Mouse (Mus musculus) c-Kit-negative CD71-positive TER-119-positive erythroid progenitor cells, embryonic 14.5 days (primary cell): ENCODE measurements around the gene Scp2.

Experiments
- DNase-seq: peaks from one replicate; pipeline ENCODE4 v3.0.0-alpha.2; 2013; ENCODE audit warnings: low read depth, low spot score

Gene Scp2

DNA sequence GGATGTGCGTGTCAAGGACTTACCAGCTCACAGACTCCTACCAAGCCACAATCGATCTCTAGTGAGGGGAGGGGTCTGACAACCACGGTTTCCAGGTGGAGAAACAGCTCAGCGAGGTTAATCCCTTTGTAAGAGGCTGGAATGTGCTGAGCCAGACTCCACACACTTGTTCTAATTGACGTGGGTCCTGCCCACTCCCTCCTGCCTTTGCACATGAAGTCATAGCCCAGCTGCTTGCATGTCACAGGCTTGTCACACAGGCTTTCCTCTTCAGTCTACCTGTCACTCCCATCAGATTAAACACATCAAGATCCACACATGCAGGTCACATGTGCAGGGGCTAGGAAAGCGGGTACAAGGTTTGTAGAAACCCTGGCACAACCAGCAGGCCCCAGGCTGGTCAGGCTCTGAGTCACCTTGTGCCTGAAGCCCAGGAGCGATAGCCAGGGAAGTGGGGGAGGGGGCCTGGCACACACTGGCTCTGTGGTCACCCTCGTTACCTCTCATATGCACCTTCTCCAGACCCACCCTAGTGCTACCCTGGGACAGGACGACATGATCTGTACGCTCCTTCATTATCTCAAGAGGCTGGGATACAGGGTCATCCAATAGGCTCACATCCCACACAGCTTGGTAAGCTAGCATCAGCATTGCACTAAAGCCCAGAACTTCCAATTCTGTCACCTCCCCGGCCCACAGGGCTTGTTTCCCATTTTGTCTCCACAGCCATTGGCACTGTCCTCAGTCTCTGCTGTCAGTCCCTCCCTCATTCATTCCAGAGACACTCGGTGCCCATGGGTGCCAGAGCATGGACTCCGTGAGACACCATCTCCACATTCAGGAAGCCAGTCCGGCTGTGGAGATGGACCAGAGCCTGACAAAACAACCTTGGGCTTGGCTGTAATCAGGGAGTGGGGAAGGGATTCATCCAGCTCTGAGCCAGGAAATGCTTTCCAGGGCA lies 125.6 kb downstream of the Scp2 start:
- DNase-seq, result no peak

GRCm38 (mm10) chr4:108018241-108018923 lies 126.4 kb downstream of the Scp2 start:
- DNase-seq, result no peak

- DNase-seq, result no peak
These were observed 127.0 kb downstream of the Scp2 start for GRCm38 (mm10) chr4:108017839-108018238.

DNA sequence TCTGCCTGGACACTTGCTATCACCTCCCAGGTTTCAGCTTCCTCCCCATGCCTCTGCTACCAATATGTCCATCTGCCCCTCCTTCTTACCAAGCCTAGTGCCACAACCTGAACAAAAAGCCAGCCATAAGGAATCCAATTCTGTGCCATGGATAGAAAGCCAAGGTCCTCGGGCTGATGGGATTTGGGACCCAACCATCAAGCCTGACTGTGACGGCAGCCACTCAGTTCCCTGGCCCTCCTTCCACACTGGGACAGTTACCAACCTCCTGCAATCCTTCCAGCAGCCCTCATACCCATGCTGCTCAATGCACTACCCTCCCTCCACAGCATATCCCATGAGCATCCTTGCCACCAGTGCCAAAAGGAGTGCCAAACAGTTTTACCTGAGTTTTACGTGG lies 128.5 kb downstream of the Scp2 start:
- no peak for DNase-seq

GRCm38 (mm10) chr4:108015067-108015765 lies 129.6 kb downstream of the Scp2 start:
- DNase-seq, result no peak

DNA sequence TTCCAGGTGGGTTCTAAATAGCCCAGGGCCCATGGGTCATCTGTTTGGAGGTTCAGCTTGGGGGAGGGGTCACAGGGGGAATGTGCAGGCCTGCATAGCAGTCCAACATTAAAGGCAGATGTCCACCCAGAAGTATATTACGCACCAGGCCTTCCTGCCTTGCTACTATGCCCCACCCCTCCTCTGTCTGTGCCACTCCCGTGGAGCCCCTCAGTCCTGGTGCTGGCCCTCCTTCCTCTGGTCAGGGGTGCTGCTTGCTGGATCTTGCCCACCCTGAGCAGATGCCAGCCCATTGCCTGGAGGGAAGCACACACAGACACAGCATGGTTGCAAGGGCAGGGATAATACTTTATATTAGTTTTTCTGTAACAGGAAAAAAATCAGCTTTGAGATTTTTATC lies 130.3 kb downstream of the Scp2 start:
- no peak for DNase-seq

- no peak for DNase-seq
These were observed 136.3 kb downstream of the Scp2 start for GRCm38 (mm10) chr4:108008541-108008940.

GRCm38 (mm10) chr4:108007532-108008103 lies 137.2 kb downstream of the Scp2 start:
- no peak for DNase-seq

DNA sequence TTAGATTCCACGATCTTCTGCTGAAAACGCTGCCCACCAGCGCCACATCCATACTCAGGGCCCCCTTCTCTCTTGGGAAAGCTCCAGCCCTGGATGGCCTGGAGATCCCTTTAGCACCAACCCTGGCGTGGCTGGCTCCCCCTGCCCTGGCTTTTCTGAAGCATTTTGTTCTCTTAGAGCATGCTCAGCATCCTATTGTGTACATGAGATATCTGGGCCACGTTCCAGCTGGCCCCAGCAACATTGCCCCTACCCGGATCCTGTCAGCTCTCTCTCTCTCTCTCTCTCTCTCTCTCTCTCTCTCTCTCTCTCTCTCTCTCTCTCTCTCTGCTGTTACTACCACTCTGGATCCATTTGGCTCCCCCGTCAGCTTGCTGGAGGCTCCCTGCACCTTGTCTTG lies 139.5 kb downstream of the Scp2 start:
- no peak for DNase-seq

DNA sequence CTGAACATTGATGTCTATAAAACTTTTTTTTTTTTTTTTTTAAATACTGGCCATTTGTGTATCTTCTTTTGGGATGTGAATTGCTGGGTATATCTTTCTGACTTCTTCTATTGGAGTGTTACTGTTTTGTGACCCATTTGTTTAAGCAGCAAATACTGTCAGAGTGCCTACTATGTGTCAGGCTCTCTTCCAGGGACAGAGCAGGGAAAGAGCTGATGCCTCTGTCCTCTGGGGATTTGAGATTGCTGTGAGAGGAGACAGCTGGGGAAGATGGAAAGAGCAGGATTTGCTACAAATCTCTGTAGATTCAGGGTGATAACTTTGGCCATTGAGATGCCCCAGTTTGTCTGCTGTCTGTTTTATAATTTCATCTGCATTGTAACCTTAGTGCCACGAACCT lies 145.4 kb downstream of the Scp2 start:
- no peak for DNase-seq

GRCm38 (mm10) chr4:107998641-107999332 lies 146.0 kb downstream of the Scp2 start:
- no peak for DNase-seq

DNA sequence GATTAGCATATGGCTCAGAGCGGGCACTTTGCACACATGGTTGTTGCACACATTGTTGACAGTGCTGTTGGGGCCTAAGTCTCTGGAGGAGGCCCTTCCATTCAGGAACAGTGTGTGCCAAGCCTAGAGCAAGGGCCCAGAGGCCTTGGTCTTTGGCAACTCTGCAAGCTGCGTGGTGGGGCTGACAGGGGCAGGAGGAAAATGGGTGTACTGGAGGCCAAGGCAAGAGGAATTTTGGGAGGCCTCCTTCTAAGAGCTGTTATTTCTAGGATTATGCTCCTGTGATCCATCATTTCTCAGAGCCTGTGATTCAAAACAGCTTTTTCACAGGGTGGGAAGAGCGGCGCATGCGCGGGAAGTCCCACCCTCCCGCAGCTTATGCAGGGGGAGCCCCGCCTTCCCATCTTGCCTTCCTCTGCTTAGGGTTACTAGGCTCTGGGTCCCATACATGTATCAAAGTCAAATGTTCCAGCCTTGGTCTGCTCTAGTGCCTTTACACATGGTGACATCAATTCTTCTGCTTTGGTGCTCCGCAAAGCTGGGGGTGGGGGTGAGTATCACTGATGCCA lies 148.3 kb downstream of the Scp2 start:
- no peak for DNase-seq

- no peak for DNase-seq
These were observed 149.1 kb downstream of the Scp2 start for GRCm38 (mm10) chr4:107995727-107996126.

- DNase-seq, result no peak
These were observed 149.8 kb downstream of the Scp2 start for GRCm38 (mm10) chr4:107995011-107995410.
